Mouse (Mus musculus): ENCODE data around the gene Prim1.

The Prim1 gene

GRCm38 (mm10) chr10:128015068-128015934 is at the start of gene Prim1:
Gene Prim1, plus strand, starts transcription at chr10:128015168.
- peak; percentile 56 for DNase-seq (ENCODE audit: low spot score)

GRCm38 (mm10) chr10:127966506-127966905 is 48.5 kb upstream of the Prim1 start:
- DNase-seq (ENCODE audit: low spot score) = no peak

DNA sequence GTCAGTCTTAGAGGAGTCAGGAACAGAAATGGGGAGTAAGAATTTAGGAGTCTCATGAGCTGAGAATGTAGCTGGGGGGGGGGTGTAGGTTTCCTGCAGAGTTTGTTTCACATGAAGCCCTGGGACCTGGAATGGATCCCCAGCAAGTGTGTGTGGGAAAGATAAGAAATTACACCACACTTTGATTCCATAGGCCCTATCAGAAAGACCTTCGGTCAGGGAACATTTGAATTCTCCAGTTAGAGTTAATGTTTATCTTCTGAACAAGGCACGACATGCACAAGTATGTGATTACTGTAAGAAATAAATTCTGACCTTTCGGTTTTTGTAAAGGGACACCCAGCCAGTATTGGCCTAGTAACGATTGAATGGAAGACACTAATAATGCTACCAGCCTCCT is 45.1 kb upstream of the Prim1 start:
- DNase-seq (ENCODE audit: low spot score) = no peak

GRCm38 (mm10) chr10:127970359-127970831 is 44.6 kb upstream of the Prim1 start:
- DNase-seq (ENCODE audit: low spot score) = no peak

GRCm38 (mm10) chr10:127971135-127971534 is 43.8 kb upstream of the Prim1 start:
- no peak for DNase-seq (ENCODE audit: low spot score)

DNA sequence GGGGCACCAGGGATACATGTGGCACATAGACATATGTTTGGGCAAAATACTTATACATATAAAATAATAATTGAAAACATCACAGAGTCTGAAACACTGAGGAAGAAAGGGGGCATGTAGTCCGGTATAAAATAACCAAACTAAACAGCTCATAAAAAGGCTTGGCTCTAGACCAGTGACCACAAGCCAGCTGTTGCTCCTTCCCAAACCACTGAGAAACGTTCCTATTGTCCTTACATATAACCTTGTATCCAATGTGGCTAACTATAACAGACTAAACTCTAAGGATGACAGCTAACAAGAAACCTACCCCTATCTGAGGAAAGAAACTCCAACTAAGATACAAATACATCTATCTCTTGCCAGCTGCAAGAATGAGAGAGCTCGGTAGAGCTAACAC is 40.9 kb upstream of the Prim1 start:
- no peak for DNase-seq (ENCODE audit: low spot score)

GRCm38 (mm10) chr10:127975503-127975902 is 39.5 kb upstream of the Prim1 start:
- DNase-seq (ENCODE audit: low spot score) = no peak

- no peak for DNase-seq (ENCODE audit: low spot score)
Observed at GRCm38 (mm10) chr10:127984650-127985049, 30.3 kb upstream of the Prim1 start.

GRCm38 (mm10) chr10:127985601-127986000 is 29.4 kb upstream of the Prim1 start:
- no peak for DNase-seq (ENCODE audit: low spot score)

GRCm38 (mm10) chr10:127996690-127997089 is 18.3 kb upstream of the Prim1 start:
- DNase-seq (ENCODE audit: low spot score) = no peak

DNA sequence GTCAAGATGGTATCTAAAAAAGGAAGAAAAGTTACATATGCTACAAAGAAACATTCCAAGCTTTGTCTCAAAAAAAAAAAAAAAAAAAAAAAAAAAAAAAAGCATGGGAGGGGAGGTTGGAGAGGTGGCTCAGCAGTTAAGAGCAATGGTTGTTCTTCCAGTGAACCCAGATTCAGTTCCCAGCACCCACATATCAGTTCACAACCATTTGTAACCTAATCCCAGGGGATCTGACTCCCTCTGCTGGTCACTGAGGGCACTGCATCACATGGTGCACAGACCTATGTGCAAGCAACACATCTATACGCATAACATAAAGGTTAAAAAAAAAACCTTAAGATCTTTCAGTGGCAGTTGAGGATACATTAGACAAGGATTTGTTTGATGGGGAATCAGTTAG is 16.7 kb upstream of the Prim1 start:
- DNase-seq (ENCODE audit: low spot score) = no peak

GRCm38 (mm10) chr10:128003281-128003801 is 11.6 kb upstream of the Prim1 start:
- DNase-seq (ENCODE audit: low spot score) = no peak

DNA sequence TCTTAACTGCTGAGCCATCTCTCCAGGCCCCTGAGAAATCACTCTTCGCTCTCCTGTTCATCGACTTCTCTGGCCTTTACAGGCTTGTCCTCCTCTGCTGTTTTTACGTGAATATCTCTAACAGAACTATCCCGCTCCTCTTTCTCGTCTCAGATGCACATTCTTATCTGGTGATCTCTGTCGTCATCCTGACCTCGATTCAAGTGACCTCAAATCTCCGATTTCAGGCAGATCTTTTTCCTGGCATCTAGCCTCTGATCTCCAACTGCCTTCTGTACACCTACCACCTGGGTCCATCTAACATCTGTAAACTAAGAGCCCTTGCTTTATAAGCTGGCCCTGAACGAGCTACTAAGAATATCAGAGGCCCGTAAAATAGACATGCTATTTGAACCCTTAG is 10.1 kb upstream of the Prim1 start:
- no peak for DNase-seq (ENCODE audit: low spot score)

DNA sequence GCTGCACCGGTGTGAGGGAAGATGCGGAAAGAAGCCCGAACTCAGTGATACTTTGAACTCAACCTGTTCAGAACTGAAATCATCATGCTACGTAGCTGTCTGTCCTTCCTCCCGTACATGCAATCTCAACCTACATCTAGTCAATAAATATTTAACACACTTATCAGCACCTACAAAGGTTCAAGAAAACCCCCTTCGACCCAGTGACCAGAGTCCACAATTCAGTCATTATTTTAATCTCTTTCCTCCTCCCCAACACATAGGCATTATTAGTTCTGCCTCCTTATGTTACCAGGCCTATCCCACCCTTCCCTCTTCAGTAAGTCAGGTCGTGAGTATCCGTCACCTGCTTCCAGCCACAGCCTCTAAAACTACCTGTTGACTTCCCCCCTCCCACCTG is 9.5 kb upstream of the Prim1 start:
- no peak for DNase-seq (ENCODE audit: low spot score)

GRCm38 (mm10) chr10:128007446-128007845 is 7.5 kb upstream of the Prim1 start, which contains the start of gene Hsd17b6:
Gene Hsd17b6, minus strand, starts transcription at chr10:128007611.
- no peak for DNase-seq (ENCODE audit: low spot score)

- DNase-seq (ENCODE audit: low spot score) = peak; percentile 77
Observed at GRCm38 (mm10) chr10:128008207-128008889, 6.6 kb upstream of the Prim1 start.

DNA sequence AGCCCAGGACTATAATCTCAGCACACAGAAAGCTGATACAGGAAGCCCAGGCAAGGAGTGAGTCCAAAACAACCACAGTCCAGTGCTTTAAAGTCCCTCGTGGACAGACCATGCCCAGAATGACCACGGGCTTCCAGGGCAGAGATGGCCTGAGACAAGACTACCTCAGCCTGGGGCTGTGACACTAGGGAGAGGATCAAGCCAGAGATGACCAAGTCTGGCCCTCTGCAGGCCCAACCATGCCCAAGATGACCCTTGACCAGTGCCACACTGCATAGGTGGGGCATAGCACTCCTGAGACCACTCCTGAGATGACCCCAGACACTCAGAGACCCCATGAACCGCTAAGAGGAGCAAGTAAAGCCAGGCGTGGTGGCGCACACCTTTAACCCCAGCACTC is 5.2 kb upstream of the Prim1 start:
- DNase-seq (ENCODE audit: low spot score) = no peak

DNA sequence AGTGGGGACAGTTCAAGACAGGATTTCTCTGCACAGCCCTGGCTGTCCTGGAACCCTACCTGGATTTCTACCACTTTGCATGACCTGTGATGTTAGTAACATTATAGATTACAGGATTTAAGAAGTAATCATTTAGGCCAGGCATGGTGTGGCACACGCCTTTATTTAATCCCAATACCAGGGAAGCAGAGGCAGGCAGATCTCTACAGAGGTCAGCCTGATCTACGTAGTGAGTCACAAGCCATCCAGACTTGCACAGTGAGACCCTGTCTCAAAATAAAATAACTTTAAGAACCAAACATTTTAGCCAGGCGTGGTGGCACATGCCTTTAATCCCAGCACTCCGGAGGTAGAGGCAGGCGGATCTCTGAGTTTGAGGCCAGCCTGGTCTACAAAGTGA is 7.2 kb downstream of the Prim1 start:
- DNase-seq (ENCODE audit: low spot score) = no peak

DNA sequence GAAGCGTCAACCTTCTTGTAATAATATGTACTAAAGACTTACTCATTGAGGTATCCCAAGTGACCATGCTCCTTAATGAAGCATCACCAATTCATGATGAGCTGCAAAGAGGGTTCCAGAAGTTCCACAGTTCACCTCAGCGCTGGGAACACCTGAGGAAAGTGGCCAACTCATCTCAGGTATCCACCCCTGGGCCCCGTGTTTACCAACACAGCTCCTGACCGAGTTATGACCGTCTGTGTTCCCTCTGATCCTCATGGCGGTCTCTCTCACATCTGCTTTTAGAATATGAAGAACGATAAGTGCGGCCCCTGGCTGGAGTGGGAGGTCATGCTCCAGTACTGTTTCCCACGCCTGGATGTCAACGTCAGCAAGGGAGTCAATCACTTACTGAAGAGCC is 8.5 kb downstream of the Prim1 start:
- no peak for DNase-seq (ENCODE audit: low spot score)

DNA sequence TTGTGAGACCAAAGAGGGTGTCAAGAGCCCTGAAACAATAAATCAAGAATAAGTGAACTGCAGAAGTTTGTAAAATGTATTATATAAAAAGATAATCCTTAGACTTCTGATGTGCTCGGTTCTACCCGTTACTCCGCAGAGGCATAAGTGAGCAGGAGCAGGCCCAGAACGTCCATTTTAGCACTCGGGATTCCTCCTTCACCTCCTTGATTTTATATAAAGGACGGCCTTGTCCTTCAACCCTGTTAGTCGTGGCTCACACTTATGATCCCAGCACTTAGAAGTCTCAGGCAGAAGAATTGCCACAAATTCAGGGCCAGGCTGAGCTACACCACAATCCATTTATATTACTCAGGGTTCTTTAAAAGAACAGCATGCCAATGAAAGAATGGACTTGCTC is 15.0 kb downstream of the Prim1 start:
- no peak for DNase-seq (ENCODE audit: low spot score)

DNA sequence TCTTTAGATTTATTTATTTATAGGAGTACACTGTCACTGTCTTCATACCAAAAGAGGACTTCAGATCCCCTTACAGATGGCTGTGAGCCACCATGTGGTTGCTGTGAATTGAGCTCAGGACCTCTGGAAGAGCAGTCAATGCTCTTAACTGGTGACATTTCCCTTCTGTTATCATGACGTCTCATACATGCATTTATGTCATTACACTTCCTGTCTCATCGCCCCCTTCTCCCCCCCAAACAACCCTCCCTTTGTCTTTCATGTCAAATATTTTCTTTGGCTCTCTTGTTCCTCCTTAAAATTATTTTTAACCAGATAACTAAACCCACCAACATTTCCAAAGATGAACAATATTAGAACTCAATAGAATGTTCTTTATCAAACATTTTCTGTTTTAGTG is 15.9 kb downstream of the Prim1 start:
- DNase-seq (ENCODE audit: low spot score) = no peak

DNA sequence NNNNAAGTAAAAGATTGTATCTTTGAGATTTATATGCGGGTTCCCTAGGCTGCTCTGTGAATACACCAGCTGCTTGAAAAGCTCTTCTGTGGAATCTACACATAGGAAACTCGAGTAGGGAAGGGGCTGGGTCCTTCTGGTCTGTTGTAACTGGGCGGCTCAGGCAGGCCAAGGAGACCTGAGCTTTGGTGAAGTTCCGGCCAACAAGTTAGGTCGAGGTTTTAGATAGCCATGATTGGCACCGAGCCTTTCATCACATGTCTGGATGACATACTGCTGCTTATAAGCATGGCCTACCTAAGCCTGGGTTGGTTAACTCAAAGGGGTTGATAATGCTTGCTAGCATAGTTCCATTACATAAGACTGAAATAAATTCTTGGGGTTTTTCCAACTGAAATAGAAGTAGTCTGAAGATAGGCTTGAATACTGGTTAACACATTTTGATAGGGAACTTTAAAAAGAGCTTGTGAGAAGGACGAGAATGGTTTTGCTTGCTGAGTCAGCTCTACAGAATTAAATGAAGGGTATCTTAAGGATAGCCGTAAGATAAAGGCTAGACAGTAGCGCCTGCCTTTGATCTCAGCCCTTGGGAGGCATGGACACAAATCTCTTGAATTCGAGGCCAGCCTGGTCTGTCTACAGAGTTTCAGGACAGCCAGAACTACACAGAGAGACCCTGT is 21.9 kb downstream of the Prim1 start:
- DNase-seq (ENCODE audit: low spot score) = no peak

All from ovary, postnatal 14 days (tissue).